Mouse (Mus musculus) thymus, postnatal 4 days (tissue): ENCODE measurements around the gene Dpp7.

Experiments used
- DNase-seq: peaks from one replicate; pipeline ENCODE4 v3.0.0; 2021

The Dpp7 gene

DNA sequence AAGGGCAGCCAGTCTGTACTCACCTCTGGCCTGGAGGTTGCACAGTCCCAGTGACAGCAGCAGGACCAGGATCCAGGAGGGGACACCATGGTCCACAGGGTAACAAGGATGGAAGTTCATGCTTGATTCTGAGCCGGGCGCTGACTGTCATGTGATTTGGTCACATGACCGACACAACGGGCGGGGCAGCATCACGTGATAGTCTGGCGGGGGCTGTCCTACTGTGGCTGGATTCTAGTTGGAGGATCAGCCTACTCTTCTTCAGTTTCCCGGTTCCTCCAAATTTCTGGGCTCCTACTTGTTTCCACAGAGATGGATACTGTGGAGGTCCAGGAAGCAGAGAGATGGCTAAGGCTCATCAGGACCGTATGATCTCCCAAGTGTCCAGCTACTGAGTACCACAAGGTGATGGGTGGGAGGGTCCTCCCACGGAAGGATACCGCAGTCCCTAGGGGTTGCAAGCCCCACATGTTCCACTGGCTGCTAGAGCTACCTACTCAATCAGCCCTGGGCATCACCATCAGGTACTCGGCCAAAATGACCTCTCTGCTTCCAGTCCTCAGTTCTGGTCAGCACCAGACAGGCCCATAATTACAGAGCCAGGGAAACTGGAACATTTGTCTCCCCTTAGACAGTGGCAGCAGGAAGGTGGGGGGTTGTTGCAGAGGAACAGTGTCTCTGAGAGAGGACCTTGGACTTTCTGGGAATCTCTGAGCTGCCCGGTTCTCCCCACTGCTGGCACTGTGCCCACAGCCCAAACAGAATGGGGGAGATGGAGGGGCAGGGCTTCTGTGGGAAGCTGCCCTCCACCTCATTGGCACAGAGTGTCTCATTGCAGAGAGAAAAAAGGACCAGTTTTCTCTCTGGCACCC is at the start of gene Dpp7:
TSS of gene Dpp7 (minus strand) at position 152 of the 872 bp plus-strand sequence.
- peak; percentile 79 for DNase-seq

DNA sequence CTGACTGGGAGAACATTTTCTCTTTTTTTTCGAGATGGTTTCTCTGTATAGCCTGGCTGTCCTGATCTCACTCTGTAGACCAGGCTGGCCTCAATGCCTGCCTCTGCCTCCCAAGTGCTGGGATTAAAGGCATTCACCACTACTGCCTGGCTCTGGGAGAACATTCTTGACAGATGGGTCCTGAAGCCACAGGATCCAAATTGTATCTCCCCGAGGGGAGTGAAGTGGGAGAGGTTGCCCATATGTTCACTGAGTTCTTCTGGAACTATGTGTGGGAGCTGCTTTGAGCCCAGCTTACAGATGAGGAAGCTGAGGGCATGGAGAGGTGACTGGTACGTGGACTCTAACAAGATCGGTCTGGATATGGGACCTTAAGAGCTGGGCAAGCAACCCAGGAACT is 47.8 kb upstream of the Dpp7 start:
- no peak for DNase-seq

DNA sequence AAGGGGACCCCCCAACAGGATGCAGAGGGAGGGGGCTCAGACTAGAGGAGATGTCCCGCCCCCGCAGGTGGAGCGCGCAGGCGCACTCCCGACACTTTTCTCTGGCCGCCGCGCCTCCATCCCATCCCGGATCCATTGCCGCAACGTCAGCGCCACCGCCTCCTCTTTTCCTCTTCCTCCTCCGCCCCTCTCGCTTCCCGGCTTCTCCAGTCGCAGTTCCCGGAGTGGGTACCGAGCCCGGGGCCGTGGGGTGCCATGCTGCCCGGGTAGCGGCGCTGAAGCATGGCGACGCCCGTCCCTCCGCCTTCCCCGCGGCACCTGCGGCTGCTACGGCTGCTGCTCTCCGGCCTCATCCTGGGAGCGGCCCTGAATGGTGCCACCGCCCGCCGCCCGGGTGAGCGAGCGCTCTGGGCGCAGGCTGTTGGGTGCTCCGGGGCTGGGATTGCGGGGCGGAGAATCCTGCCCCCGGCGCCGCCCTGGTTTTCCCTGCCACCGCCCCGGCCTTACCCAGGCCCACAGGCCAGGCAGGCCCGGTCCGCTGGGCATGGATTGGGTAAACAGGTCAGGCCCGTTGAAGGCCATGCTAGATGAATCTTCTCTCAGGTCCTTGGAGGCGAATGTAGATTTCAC is 46.9 kb upstream of the Dpp7 start:
- DNase-seq: peak; percentile 57

DNA sequence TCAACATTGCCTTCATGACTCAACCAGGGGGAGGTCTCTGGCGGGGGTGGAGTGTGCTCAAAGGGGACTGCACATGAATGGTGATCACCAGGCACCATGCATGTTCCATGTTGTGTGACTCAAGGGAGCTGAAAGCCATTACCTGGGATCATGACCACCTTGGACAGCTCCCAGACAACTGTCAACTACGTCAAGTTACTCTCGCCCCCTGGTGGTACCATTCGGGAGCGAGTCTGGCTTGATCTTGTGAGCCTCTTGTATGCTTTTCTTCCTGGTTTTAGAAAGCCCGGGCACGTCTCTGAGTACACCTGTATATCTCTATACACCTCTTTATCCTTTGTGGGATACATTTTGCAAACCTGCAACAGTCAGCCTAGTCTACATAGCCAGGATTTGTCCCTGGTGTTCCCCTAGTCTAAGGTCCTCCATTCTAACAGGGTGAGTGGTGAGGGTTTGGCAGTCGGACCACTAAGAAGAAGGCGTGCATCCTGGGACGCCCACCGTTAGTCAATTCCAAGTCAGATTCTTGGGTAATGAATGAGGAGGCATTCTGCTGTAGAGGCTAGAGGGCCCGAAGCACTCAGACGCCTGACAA is 46.3 kb upstream of the Dpp7 start:
- peak; percentile 94 for DNase-seq

DNA sequence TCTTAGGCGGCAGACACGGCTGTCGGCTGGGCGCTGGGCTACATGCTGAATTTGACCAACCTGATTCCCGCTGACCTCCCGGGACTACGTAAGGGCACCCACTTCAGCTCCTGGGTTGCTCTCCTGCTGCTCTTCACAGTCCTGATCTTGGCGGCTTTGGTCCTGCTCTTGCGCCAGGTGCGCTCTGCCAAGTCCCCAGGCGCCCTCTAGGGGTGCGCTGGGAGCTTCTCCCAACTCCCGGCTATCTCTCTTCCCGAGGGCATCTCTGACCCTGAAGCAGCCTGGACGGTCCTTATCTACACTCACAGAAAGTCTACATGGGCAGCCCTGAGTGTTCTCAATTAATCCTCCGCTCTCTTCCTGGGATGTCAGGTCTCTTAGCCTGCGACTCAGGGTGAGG is 44.6 kb upstream of the Dpp7 start:
- peak; percentile 67 for DNase-seq

DNA sequence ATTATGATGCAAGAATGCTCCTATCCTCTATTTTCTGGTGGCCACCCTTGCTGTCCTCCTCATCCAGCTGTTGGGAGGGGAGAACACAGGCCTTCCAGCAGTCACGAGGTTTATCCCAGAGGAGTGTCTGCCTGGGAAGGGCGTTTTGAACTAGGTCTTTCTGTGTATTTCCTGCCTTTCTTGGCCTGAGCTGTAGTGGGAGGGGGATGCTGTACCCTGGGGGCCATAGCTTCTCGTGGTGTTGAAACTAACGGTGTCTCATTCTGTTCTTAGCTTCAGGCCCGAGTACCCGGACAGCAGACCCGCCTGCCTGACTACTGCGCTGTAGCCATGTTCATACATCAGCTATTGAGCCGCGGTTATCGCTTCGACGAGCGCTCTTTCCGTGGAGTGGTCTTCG is 44.1 kb upstream of the Dpp7 start:
- no peak for DNase-seq

DNA sequence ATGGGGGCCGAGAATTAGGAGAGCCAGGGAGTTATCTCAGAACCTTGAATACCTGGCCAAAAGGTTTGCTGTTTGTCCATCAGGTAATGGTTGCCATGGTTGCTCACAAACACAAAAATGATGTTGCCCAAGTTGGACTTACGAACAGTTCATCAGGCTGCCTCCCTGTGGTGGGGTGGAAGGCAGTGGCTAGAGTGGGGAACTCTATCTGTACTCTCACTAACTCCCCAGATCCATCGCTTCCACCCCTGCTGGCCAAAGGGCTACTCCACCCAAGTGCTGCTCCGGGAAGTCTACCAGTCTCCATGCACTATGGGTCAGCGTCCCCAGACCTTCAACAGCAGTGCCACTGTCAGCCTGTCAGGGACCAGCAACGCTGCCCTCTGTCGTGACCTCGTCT is 42.9 kb upstream of the Dpp7 start, which contains the start of gene Npdc1:
TSS of gene Npdc1 (plus strand) at position 301 of the 400 bp plus-strand sequence.
- no peak for DNase-seq

DNA sequence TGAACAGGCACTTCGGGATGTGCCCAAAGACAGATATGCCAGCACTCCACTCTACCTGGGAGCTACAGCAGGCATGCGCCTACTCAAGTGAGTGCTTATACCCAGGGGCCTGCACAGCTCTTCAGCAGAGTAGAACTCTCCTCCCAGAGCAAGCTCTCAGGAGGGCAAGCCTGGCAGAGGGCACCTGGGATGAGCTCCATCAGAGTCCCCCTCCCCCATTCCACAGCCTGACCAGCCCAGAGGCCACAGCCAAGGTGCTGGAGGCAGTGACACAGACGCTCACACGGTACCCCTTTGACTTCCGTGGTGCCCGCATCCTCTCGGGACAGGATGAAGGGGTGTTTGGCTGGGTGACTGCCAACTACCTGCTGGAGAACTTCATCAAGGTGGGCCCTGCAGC is 41.9 kb upstream of the Dpp7 start:
- no peak for DNase-seq

DNA sequence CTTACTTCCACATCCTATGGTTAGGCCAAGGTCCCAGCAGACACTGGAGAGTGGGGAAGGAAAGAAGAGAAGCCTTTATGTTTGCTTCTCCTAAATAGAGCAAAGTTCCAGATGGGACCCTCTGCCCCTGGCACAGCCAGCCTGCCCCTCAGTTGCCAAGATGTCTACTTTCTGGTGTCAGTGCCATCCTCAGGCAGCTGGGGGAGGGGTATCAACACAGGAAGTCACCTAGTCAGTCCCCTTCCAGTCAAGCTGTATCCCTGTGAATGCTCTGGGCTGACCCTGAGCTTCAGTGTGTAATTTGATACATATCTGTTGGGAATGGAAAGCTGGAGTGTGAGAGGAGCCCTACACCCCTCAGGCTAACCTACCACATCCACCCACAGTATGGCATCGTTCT is 40.9 kb upstream of the Dpp7 start:
- DNase-seq: no peak

DNA sequence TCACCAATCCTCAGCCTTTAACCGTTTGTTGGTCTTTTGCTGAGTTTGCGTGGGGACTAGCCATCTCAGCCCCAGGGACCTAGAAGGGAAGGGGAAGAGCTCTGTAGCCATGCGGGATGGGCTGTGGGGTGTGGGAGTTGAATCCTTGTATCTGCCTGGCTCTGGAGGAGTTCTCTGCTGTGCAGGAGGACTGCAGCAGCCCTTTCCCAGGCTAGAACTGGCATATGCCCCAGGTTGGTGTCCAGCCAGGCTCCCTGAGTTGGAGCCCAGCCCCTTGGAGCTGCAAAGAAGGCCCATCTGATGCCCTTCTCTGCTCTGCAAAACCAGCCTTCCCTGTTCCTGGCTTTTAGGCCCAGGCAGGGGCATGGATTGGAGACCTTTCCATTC is 40.4 kb upstream of the Dpp7 start:
- no peak for DNase-seq

DNA sequence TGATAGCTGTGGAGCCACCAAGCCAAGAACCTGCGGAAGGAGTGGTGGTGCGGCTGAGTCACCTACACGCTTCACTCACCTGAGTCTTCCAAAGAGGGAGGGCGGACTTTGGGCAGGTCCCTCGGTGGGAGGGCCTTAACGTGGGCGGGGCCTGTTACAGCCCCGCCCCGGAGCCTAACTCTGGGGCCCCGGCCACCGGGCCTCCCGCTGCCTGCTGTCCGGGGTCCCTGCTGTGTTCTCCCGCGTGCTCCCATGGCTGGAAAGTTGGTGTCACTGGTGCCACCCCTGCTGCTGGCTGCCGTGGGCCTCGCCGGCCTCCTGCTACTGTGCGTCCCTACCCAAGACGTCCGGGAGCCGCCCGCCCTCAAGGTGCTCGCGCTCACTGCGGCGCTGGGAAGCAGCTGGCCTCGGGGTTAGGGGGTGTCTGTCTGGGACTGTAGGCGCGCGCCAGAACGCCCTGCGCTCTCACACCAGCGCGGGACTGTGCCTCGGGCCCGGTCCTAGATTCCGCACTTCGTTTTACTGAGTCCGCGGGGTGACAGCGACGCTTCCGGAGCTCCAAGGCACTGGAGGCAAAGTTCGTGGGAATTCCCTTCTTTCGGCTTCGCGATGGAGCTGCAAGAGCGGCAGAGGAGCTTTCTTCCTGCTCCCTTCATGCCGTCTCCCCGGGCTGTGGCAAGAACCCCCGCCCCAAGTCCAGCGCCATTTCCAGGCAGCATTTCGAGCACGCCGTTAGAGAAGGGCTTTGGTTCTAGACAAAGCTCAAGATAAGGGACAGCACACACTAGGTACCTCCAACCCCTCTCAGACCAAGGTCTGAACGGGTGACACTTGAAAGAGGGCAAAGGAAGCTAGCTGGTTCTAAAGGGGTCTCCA is 39.8 kb upstream of the Dpp7 start, which contains the start of gene Entpd2:
TSS of gene Entpd2 (plus strand) at position 154 of the 876 bp plus-strand sequence.
- peak; percentile 46 for DNase-seq

DNA sequence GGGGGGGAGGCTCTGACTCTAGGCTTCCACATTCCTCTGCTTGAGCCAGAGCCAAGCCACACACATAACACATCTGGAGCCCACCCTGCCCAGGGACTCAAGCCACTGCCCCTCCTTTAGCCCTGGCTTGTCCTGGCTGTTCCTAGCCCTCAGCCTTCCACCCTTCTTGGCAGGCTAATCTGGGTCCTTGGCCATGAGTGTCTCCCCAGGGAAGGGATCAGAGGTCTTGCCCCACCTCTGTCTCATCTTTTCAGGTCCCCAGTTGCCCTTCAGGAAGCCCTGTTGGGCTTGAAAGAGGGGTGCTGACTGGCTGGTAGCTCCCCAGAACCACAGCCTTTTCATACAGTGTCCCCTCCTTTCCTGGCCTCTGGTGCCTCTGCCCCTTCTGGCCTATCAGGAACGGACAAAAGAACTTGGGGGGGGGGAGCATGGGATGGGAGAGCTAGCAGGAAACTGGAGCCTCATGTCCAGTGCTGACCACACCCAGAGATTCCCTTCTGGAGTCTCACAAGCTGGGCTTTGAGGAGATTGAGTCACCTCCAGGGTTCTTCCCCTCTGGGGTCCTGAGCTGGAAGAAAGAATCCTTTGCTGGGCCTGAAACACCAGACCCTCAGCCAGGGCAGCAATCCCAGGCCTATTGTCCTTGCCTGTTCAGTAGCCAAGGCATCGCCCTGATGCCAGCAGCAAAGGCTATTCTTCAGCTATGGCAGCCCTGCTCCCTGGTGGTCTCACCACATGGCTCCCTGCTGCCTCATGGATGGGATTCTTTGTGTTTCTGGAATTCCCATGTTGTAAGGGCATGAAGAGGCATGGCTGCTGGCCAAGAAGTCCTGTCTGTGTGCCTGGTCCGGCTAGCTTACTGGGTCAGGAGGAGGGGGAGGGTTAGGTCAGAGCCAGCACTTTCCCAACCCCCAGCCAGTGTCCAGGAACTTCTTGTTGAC is 38.4 kb upstream of the Dpp7 start:
- DNase-seq: no peak

DNA sequence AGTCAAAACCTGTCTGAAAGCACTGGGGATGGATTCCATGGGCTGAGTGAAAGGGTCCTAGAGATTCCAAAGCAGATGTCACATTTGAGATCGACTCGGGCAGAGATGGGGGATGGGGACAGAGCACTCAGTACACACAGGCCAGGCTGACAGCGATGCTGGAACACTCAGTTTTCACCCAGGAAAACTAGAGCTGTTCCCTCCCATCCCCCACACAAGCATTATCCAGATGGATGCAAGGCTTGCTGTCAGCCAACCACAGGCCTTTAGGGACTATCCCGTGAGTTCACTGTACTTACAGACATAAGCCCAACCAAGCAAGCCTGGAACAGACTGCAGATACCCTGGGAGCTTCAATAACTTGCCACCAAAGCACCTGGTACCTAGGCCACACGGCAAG is 35.1 kb upstream of the Dpp7 start:
- no peak for DNase-seq

DNA sequence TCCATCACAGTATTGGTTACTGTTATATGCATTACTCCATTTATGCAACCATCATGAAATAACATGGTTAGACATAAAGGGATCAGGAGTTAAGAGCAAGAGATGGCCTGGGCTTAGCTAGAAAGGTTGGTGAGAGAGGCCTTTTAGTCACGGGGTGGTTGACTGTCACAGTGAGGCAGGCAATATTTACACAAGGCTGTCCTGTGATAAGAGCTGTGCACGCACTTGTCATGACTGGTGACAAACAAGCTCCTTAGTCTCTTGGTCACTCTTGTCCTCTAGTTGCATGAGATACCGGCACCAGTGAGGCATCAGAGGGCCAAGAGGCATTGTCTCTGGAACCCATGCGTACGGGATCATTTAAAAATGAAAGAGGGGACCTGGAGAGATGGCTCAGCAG is 28.3 kb upstream of the Dpp7 start:
- no peak for DNase-seq

DNA sequence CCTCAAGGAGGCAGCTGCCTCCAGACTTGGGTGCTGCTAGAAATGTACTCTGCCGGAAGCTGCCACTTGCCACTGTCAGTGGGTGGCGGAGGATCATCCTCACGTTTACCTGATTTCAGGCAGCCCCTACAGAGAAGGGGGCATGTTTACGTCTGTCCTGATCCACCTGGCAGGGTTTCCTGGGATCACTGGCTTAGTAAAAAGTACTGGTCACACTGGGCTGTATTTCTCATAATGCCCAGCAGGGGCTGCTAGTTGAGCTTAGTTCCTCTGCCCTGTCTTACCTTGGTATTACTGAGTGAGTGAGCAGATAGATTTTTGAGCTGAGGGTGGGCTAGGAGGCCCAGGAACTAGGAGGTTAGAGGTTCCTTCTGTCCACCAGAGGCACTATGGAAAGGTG is 20.4 kb upstream of the Dpp7 start:
- peak; percentile 61 for DNase-seq

DNA sequence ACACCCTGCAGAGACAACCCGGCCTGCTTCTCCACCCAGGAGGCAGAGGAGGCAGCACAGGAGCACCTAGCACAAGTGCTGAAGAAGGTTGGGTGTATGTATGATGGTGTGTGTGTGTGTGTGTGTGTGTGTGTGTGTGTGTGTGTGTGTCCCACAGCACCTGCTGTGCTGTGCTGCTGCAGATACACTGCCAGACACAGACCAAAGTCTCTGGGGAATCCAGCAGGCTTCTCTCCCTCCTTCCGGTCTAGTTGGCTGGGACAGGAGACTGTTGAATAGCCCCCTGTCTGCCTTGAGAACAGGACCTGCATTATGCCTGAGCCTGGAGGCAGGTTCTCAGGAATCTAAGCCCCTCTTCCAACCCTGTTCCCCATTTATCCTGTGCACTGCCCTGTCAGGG is 17.3 kb upstream of the Dpp7 start:
- no peak for DNase-seq

DNA sequence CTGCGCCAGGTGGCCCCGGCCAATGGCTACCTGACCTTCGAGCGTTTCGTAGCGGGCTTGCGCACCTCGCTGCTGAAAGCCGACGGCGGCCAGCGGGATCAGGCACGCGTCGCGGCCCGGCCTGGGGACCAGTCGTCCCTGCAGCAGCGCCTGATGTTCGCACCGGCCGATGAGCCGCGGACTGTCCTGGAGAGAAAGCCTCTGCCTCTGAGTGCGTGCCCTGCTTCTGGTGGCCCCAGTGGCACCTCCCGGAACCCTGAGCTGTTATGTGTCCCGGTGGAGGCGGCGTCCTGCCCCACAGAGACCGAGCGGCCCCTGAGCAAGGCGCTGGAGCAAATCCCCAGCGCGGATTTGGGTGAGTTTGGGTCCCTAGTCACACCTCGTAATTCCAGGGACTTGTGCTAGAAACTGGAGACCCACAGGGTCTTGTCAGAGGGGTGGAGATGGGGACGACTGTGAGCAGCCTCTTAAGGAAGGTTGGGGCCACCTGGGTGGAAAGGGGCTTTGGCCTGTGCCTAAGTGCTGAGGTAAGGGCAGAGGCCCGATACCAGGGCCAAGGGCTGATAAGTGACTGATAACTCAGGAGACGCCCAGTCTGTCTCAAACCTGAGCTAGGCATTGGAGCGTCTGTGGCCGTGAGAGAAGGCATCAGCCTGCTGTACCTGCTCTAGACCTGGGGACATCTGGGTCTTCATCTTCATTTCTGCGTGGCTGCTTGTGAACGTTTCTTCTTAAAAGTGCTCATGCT is 16.7 kb upstream of the Dpp7 start:
- DNase-seq: no peak

DNA sequence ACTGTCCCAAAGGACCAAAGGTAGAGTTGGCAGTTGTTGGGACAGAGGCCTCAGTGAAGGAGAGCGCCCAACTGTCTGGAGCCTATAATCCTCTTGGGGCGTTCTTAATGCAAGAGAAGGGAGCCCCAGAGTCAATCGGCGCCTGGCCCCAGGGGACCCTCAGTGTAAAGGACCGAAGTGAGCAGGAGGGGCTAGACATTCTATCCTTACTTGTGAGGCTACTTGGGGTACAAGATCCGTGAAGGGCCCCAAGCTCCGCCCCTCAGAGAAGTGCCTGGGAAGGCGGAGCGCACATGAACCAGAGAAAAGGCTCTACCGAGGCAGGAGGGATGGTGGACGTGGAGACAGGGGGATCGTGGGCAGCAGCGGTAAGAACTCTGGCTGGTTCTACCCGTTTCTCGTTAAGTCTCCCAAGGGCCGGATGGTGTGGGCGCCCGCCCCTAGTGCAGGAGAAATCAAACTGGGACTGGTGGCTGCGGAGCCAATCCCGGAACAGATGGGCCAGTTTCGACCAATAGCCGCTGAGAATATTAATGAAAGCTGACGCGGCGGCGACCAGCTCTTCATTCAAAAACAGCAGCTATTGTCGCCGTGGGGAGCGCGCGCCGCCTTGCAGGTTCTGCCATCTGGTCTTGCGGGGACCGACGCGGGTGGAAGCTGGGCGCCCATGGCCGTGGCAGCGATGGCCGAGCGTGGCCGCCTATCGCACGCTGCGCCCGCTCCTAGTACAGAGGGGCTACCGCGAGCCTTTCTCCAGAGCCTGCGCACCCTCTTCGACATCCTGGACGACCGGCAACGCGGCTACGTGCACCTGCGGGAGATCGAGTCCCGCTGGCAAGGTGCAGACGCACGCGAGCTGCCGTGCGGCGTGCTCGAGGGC is 15.8 kb upstream of the Dpp7 start, which contains the start of gene Sapcd2:
TSS of gene Sapcd2 (plus strand) at position 558 of the 880 bp plus-strand sequence.
- DNase-seq: peak; percentile 81

DNA sequence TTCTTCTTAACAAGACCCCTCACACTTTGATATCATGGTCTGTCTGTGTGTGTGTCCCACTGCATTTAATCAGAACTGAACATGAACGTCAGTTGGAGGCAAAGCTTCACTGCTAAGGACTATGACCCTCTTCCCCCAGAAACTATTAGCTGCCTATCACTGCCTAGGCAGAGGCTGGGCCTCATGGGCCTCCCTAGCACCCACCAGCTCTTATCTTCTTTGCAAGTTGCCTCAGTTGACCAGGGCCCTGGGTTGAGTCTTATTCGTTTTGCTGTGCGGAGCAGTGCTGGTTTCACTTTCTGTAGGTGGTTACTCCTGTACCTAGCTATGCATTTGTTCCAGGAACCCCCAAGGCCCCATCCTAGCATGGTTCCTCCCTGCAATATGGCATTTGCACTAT is 13.8 kb upstream of the Dpp7 start:
- DNase-seq: no peak
